Mouse (Mus musculus): ENCODE measurements around the gene Hist3h2a.

DNA sequence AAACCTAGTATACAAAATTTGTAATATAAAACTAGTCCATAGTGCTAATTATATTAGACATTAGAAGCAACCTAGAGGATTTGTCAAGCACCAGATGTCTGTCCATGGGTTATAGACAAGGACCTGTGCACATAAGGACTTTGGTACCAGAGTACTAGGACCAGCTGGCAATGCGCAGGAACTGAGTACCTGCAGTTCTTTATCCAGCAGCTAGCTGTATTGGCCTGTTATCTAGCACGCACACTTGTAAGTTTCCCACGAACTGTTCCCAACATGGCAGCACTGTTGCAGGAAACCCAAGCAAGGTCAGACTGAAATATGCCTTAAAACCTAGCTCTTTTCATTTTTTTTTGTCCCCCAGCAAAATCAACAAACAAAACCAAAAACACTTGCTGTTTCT, 24.2 kb upstream of the Hist3h2a start:
- TF ChIP-seq CTCF (IDR thresholded peaks at IDR 0.05; ENCODE audit: insufficient read depth, low read depth, low read length) (no peak), POLR2A (IDR thresholded peaks at IDR 0.05; ENCODE audit: insufficient read depth, low read depth, low read length) (no peak)

All from olfactory bulb, adult 2 months (tissue).